Mouse (Mus musculus): ENCODE measurements at regions not wholly inside any gene's neighbourhood (a gene's known extent, or its start where the extent isn't known, plus 50 kb on each side); places are given as distances from the start of the nearest gene placed in this dataset.

DNA sequence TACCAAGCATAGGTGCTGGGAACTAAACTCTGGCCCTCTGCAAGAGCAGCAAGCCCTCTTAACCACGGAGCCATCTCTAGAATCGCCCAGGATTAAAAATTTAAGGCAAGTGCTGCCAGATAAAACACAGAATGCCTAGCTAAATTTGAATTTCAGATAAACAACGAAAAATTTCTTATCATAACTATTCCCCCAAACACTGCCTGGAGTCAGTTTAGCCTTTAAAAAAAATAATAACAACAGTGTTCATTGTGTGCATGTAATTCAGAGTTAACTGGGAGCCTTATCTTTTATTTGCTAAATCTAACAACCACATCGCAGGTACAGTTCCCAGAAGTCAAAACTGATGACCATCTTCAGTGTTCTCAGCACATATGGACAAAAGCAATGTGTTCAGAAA is 132.1 kb downstream of the Zfp36l1 start:
- Histone ChIP-seq H3K4me1 (replicated peaks; ENCODE audit: control insufficient read depth, insufficient read depth, low read length) (0 out of 2 replicates have a peak, but pooled peaks cover 2% of the 10 kb centered on the region), H3K4me3 (ENCODE audit: low read depth, low read length) (no peak overlapping the region), H3K9me3 (ENCODE audit: control insufficient read depth, low read length) (no peaks in the 10 kb centered on the region), H3K36me3 (ENCODE audit: control insufficient read depth, insufficient read depth, low read length) (no peaks in the 10 kb centered on the region), H3K4me2 (replicated peaks; ENCODE audit: low read depth, low read length) (no peak overlapping the region), H3K27ac (ENCODE audit: low read depth, low read length) (no peak overlapping the region), H3K27me3 (ENCODE audit: control insufficient read depth, insufficient read depth, low read length) (no peaks in the 10 kb centered on the region), H3K9ac (ENCODE audit: low read depth, low read length) (no peak overlapping the region)
- ATAC-seq (ENCODE audit: low FRiP score) (no peak), DNase-seq (ENCODE audit: low spot score) (no peak)
- 87% methylated on average over 4 of the region's 4 CpGs for WGBS

DNA sequence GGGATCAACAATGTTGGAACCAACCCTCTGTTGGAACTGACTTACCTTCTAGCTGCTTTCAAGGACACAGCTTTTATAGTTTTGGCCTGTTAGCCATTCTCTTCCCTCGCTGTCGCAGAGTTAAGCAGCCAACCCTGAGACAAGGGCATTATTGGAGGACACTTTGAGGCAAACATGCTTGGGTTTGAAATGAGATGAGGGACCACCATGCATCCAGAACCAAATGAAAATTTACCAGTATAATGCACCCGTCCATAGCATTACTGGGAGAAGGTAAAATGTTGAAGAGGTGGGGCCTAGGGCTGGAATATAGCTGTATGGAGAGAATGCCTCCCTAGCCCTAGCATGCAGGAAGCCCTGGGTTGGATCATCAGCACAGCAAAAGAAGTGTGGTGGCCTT is 135.7 kb downstream of the Zfp36l1 start:
- no peak for DNase-seq (ENCODE audit: low spot score)

DNA sequence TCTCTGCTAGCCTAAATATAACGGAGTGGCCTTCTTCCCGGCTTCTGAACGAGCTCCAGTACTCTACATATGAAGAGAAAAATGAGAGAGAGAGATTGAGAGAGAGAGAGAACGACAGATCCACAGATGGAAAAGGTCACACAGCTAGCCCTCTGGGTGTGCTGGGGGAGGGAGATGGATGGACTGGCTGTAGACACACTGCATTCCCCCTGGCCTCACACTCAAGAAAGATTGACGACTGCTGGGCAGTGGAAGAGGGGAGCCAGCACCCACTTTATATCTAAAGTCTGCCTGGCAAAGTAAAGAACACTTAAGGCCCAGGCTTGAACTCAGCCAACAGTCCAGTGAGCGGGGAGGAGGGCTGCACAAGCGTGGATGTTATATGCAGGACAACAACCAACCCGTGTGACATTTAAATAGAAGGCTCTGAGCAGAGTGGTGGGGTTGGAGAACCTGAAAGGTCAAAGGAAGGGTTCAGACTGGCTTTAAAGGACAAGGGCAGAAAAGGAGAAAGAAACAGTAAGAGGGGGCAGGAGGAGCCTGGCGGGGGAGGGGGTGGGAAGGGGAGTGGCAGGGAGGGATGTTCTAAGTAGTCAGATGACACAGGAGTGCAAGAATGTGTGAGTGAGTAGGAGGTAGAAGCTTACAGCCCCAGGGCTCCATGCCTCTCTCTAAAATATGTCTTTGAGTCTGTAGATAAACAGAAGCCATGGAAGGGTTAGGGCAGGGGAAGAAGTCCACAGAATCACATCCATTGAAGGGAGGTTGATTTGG is 137.2 kb downstream of the Zfp36l1 start:
- ATAC-seq (ENCODE audit: low FRiP score) (no peak), DNase-seq (ENCODE audit: low spot score) (no peak)
- H3K9me3 ChIP-seq (ENCODE audit: control insufficient read depth, low read length) = no peaks in the 10 kb centered on the region
- H3K27ac ChIP-seq (ENCODE audit: low read depth, low read length) = no peak overlapping the region
- H3K4me2 ChIP-seq (replicated peaks; ENCODE audit: low read depth, low read length) = no peak overlapping the region
- WGBS = 58% methylated on average over 9 of the region's 9 CpGs
- no peak overlapping the region for H3K9ac ChIP-seq (ENCODE audit: low read depth, low read length)
- no peak overlapping the region for H3K4me3 ChIP-seq (ENCODE audit: low read depth, low read length)
- H3K27me3 ChIP-seq (ENCODE audit: control insufficient read depth, insufficient read depth, low read length) = no peaks in the 10 kb centered on the region
- peaks cover 6% of the 10 kb centered on the region for H3K4me1 ChIP-seq (replicated peaks; ENCODE audit: control insufficient read depth, insufficient read depth, low read length)
- H3K36me3 ChIP-seq (ENCODE audit: control insufficient read depth, insufficient read depth, low read length) = no peaks in the 10 kb centered on the region

More for the DNA sequence above, 135.7 kb downstream of the Zfp36l1 start:
- Histone ChIP-seq H3K27me3 (ENCODE audit: control insufficient read depth, insufficient read depth, low read length) (no peaks in the 10 kb centered on the region), H3K4me3 (ENCODE audit: low read depth, low read length) (no peak overlapping the region), H3K36me3 (ENCODE audit: control insufficient read depth, insufficient read depth, low read length) (no peaks in the 10 kb centered on the region), H3K27ac (ENCODE audit: low read depth, low read length) (no peak overlapping the region), H3K9ac (ENCODE audit: low read depth, low read length) (no peak overlapping the region), H3K9me3 (ENCODE audit: control insufficient read depth, low read length) (no peaks in the 10 kb centered on the region), H3K4me2 (replicated peaks; ENCODE audit: low read depth, low read length) (no peak overlapping the region), H3K4me1 (replicated peaks; ENCODE audit: control insufficient read depth, insufficient read depth, low read length) (no peaks in the 10 kb centered on the region; the same call in 1 of the 2 replicates)
- ATAC-seq (ENCODE audit: low FRiP score) = no peak
- WGBS = 96% methylated on average over 3 of the region's 3 CpGs

DNA sequence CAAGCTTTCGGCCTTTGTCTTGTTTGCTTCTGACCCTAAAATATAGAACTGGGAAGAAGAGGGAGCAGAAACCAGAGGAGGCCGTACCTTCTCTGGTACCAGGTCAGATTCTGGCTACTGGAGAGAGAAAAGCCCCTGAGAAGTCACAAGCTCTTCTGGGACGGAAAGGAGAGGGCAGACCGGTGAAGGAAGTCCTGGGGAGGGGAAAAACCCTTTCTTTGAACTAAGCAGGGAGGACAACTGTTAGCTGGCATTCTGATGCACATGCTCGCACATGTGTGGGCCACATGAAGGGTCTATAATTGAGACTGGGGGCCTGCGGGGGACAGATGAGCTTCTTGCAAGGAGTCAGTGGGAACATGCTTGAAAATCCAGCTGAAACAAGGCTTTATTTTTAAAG is 137.8 kb downstream of the Zfp36l1 start:
- DNase-seq (ENCODE audit: low spot score) = no peak
- Histone ChIP-seq H3K27me3 (ENCODE audit: control insufficient read depth, insufficient read depth, low read length) (no peaks in the 10 kb centered on the region), H3K4me2 (replicated peaks; ENCODE audit: low read depth, low read length) (no peak overlapping the region), H3K4me3 (ENCODE audit: low read depth, low read length) (no peak overlapping the region), H3K9me3 (ENCODE audit: control insufficient read depth, low read length) (no peaks in the 10 kb centered on the region), H3K4me1 (replicated peaks; ENCODE audit: control insufficient read depth, insufficient read depth, low read length) (peaks cover 9% of the 10 kb centered on the region), H3K9ac (ENCODE audit: low read depth, low read length) (no peak overlapping the region), H3K36me3 (ENCODE audit: control insufficient read depth, insufficient read depth, low read length) (no peaks in the 10 kb centered on the region), H3K27ac (ENCODE audit: low read depth, low read length) (no peak overlapping the region)
- no peak for ATAC-seq (ENCODE audit: low FRiP score)
- 71% methylated on average over 6 of the region's 6 CpGs for WGBS

DNA sequence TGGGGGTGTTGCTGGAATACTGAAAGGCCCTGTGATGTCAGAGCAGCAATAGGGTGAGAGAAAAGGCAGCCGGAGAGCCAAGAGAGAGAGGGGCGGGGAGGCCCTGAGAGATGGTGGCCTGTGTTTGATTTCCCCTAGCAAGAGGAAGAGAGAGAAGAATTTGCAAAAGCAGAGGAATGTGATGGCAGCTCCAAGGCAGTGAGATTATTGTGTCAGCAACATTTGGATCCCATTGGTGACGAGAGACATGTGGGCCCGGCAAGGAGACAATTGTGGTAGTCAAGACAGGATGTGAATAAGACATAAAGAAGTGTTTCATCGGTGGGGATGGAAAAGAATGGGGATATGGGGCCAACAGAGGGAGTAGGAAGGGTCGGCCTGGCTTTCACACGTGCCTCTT is 138.3 kb downstream of the Zfp36l1 start:
- H3K4me3 ChIP-seq (ENCODE audit: low read depth, low read length) = no peak overlapping the region
- no peak for ATAC-seq (ENCODE audit: low FRiP score)
- DNase-seq (ENCODE audit: low spot score) = no peak
- H3K4me1 ChIP-seq (replicated peaks; ENCODE audit: control insufficient read depth, insufficient read depth, low read length) = peaks cover 9% of the 10 kb centered on the region
- H3K9ac ChIP-seq (ENCODE audit: low read depth, low read length) = no peak overlapping the region
- 51% methylated on average over 7 of the region's 7 CpGs for WGBS
- H3K9me3 ChIP-seq (ENCODE audit: control insufficient read depth, low read length) = no peaks in the 10 kb centered on the region
- no peak overlapping the region for H3K4me2 ChIP-seq (replicated peaks; ENCODE audit: low read depth, low read length)
- H3K36me3 ChIP-seq (ENCODE audit: control insufficient read depth, insufficient read depth, low read length) = no peaks in the 10 kb centered on the region
- H3K27me3 ChIP-seq (ENCODE audit: control insufficient read depth, insufficient read depth, low read length) = no peaks in the 10 kb centered on the region
- no peak overlapping the region for H3K27ac ChIP-seq (ENCODE audit: low read depth, low read length)

DNA sequence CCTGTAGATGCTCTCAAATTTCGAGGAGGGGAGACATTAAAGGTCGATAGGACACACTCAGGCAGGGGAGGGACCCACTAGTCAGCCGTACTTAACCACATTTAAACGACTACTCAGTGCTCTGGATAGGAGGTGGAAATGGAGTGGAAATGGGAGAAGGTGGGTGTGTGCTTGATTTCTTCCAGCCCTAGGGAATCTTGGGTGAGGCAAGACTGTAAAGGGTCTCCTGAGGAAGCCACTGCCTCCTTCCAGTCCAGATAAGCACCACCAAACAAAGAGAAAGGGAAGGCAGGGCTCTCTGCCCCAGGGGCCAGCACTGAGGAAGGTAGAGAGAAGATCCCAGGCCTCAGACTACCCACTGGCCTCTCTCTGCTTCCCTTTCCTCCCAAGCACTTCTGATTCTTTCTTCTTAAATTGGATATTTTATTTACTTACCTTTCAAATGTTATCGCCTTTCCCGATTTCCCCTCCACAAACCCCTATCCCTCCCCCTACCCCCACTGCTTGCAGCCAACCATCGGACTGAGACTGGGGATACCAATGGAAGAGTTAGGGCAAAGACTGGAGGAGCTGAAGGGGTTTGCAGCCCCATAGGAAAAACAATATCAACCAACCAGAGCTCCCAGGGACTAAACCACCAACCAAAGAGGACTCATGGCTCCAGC is 139.1 kb downstream of the Zfp36l1 start:
- no peaks in the 10 kb centered on the region for H3K27me3 ChIP-seq (ENCODE audit: control insufficient read depth, insufficient read depth, low read length)
- H3K9ac ChIP-seq (ENCODE audit: low read depth, low read length) = no peak overlapping the region
- no peak overlapping the region for H3K27ac ChIP-seq (ENCODE audit: low read depth, low read length)
- ATAC-seq (ENCODE audit: low FRiP score) = no peak
- no peaks in the 10 kb centered on the region for H3K9me3 ChIP-seq (ENCODE audit: control insufficient read depth, low read length)
- H3K4me2 ChIP-seq (replicated peaks; ENCODE audit: low read depth, low read length) = no peak overlapping the region
- 79% methylated on average over 7 of the region's 7 CpGs for WGBS
- no peak for DNase-seq (ENCODE audit: low spot score)
- H3K4me1 ChIP-seq (replicated peaks; ENCODE audit: control insufficient read depth, insufficient read depth, low read length) = peaks cover 9% of the 10 kb centered on the region
- H3K36me3 ChIP-seq (ENCODE audit: control insufficient read depth, insufficient read depth, low read length) = no peaks in the 10 kb centered on the region
- H3K4me3 ChIP-seq (ENCODE audit: low read depth, low read length) = no peak overlapping the region

DNA sequence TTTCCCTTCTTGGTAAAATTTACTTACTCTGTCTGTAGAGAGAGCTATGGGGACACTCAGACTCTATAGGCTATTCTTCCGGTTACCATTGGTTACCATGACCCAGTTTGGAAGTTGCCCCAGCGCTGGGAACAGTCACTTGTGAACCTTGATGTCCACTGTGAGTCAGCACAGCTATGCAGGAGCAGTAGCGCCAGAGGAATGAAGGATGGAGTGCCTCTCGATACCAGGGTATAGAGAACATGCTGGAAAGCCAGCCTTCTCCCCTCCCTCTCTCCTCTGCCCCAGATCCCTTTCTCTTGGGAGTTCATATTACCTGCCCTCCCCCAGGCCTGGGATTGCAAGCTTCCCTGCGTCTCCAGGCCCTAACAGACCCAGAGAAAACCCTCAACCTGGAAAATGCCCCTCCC is 141.8 kb downstream of the Zfp36l1 start:
- Histone ChIP-seq H3K4me1 (replicated peaks; ENCODE audit: control insufficient read depth, insufficient read depth, low read length) (peaks cover 12% of the 10 kb centered on the region), H3K36me3 (ENCODE audit: control insufficient read depth, insufficient read depth, low read length) (no peaks in the 10 kb centered on the region), H3K4me2 (replicated peaks; ENCODE audit: low read depth, low read length) (no peak overlapping the region), H3K27ac (ENCODE audit: low read depth, low read length) (peak overlapping the region; percentile 84), H3K9me3 (ENCODE audit: control insufficient read depth, low read length) (no peaks in the 10 kb centered on the region), H3K4me3 (ENCODE audit: low read depth, low read length) (no peak overlapping the region), H3K9ac (ENCODE audit: low read depth, low read length) (no peak overlapping the region), H3K27me3 (ENCODE audit: control insufficient read depth, insufficient read depth, low read length) (no peaks in the 10 kb centered on the region)
- ATAC-seq (ENCODE audit: low FRiP score) = peak; percentile 21; the same call in 1 of the 2 replicates
- DNase-seq (ENCODE audit: low spot score) = no peak
- WGBS = 53% methylated on average over 5 of the region's 5 CpGs

DNA sequence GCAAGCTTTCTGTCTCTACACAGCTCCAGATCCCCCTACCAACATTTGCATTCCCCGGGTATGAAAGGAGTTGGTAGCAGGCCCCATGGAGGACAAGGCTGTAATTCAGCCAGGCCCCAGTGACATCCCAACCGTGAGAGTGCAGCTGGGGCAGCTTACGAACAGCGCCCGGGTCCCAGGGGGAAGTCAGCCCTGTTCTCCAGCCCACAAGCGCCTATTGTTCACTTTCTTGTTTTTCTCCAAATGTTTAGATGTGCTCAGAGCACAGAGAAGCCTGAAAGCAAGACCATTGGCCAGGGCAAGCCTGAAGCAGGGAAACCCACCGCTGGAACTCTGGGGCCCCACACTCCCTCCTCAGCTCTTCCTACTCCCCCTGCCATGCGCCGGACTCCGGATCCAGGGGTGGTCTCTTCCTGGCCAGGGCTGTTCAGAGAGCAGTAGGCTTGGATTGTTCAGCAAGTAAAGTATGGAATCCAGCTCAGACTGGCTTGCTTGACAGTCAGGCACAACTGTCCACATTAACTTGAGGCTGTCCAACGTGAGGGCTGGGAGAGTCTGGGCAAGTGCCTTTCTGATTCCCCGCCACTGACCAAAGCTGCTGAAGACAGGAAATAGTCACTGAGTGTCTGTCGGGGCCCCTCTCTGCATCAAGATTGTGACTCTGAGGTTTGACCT is 142.4 kb downstream of the Zfp36l1 start:
- Histone ChIP-seq H3K27ac (ENCODE audit: low read depth, low read length) (peak overlapping the region; percentile 84), H3K9me3 (ENCODE audit: control insufficient read depth, low read length) (no peaks in the 10 kb centered on the region), H3K4me2 (replicated peaks; ENCODE audit: low read depth, low read length) (no peak overlapping the region), H3K36me3 (ENCODE audit: control insufficient read depth, insufficient read depth, low read length) (no peaks in the 10 kb centered on the region), H3K4me3 (ENCODE audit: low read depth, low read length) (no peak overlapping the region), H3K9ac (ENCODE audit: low read depth, low read length) (peak overlapping the region; percentile 19; the same call in 1 of the 2 replicates), H3K27me3 (ENCODE audit: control insufficient read depth, insufficient read depth, low read length) (no peaks in the 10 kb centered on the region), H3K4me1 (replicated peaks; ENCODE audit: control insufficient read depth, insufficient read depth, low read length) (peaks cover 14% of the 10 kb centered on the region)
- peak; percentile 58 for DNase-seq (ENCODE audit: low spot score)
- peak; percentile 54 for ATAC-seq (ENCODE audit: low FRiP score)
- 22% methylated on average over 13 of the region's 13 CpGs for WGBS

Data from hindbrain, embryonic 11.5 days (tissue).